Mouse (Mus musculus): ENCODE measurements at regions not wholly inside any gene's neighbourhood (a gene's known extent, or its start where the extent isn't known, plus 50 kb on each side); places are given as distances from the start of the nearest gene placed in this dataset.

DNA sequence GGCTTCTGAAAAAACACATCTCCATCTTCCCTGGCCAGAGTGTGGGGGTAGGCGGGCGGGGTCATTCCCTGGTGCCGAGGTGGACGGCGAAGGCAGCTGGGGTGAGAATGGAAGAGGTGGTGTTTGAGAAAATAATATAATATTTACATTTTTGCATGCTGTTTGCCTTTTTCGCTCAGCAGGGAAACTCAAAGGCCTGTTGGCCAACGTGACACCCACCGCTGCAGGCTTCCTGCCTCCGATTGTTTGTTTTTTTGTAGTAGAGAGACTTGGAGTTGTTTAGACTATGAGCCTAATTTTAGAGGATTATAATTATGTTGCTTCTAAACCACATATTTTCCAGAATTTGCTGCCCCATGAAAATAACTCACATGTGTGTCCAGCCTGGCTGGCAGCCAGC is 147.2 kb upstream of the Irx3 start:
- TF ChIP-seq CTCF (IDR thresholded peaks at IDR 0.05; ENCODE audit: low read depth) (no peak), EP300 (IDR thresholded peaks at IDR 0.05; ENCODE audit: low read depth) (no peak)
